Mouse (Mus musculus) MEL (cell line): Measurements from ENCODE around the gene Tfe3. TPM values are rescaled to one million over a fixed set of nuclear protein-coding genes. Genes with fewer than 3 reads are reported as not detected.
A peak's percentile ranks its signal among the peaks of the same experiment; 100 is the strongest.
"Not testable (repeated sequence)": the region's sequence is repeated elsewhere in the genome, so short reads cannot be mapped to it uniquely, and the experiment has no call there.

Experiments
- DNase-seq: peaks from one replicate; pipeline ENCODE4 v3.0.0; 2011; ENCODE audit warnings: low read depth, low spot score
- H3K27ac ChIP-seq: 2 replicates; pipeline ENCODE4 v1.5.1; 2012; ENCODE audit warnings: low read depth, mild to moderate bottlenecking, control low read depth, low read length, moderate library complexity; ENCODE audit not compliant: control insufficient read depth
- H3K27me3 ChIP-seq, 2 experiments: fragments of 150-350 bp in 1 of 2; sonication (generic) in 1 of 2; 2 replicates each; pipeline ENCODE4 v1.6.1; 2012; ENCODE audit warnings: low read length in 2 of 2, mild to moderate bottlenecking in 2 of 2, improper control_type of control experiment in 1 of 2, moderate library complexity in 1 of 2; ENCODE audit not compliant: insufficient read depth in 2 of 2, control insufficient read depth in 1 of 2
- H3K36me3 ChIP-seq, 2 experiments: 2 replicates each; pipeline ENCODE4 v1.6.1; 2012 to 2014; ENCODE audit warnings: low read length in 2 of 2, improper control_type of control experiment in 1 of 2, inconsistent platforms in 1 of 2, mild to moderate bottlenecking in 1 of 2; ENCODE audit not compliant: insufficient read depth in 2 of 2, control insufficient read depth in 1 of 2
- H3K4me1 ChIP-seq, 2 experiments: fragments of 150-350 bp in 1 of 2; sonication (generic) in 1 of 2; 2 replicates each; pipeline ENCODE4 v1.6.1; 2012; ENCODE audit warnings: low read length in 2 of 2, improper control_type of control experiment in 1 of 2, mild to moderate bottlenecking in 1 of 2; ENCODE audit not compliant: insufficient read depth in 2 of 2, control insufficient read depth in 1 of 2
- H3K4me3 ChIP-seq, 2 experiments: fragments of 150-350 bp in 1 of 2; sonication (generic) in 1 of 2; 2 replicates each; pipeline ENCODE4 v1.5.1; 2012; ENCODE audit warnings: low read depth in 2 of 2, low read length in 2 of 2, mild to moderate bottlenecking in 2 of 2, moderate library complexity in 2 of 2, control low read depth in 1 of 2, improper control_type of control experiment in 1 of 2; ENCODE audit not compliant: control insufficient read depth in 1 of 2, insufficient read depth in 1 of 2
- H3K79me2 ChIP-seq: 2 replicates; pipeline ENCODE4 v1.6.1; 2012; ENCODE audit warnings: mild to moderate bottlenecking, low read length, moderate library complexity; ENCODE audit not compliant: control insufficient read depth, poor library complexity, insufficient read depth
- H3K9ac ChIP-seq: 2 replicates; pipeline ENCODE4 v1.6.1; 2012; ENCODE audit warnings: low read depth, mild to moderate bottlenecking, control low read depth, low read length, moderate library complexity; ENCODE audit not compliant: control insufficient read depth, poor library complexity, severe bottlenecking
- H3K9me3 ChIP-seq: fragments of 150-350 bp; sonication (generic); replicated peaks from 2 replicates; pipeline ENCODE4 v1.6.1; 2012; ENCODE audit warnings: mild to moderate bottlenecking, low read length, improper control_type of control experiment, moderate library complexity; ENCODE audit not compliant: insufficient read depth
- CHD1 ChIP-seq: IDR thresholded peaks from 2 replicates; pipeline ENCODE4 v1.6.1; 2012; ENCODE audit warnings: low read depth, mild to moderate bottlenecking, inconsistent platforms, low read length, improper control_type of control experiment
- CTCF ChIP-seq, 3 experiments: IDR thresholded peaks in 2 of 3; conservative IDR thresholded peaks in 1 of 3; 2 replicates each; pipeline ENCODE4 v1.5.1; 2011 to 2012; ENCODE audit warnings: low read length in 3 of 3, low read depth in 2 of 3, mild to moderate bottlenecking in 2 of 3, improper control_type of control experiment in 1 of 3, inconsistent platforms in 1 of 3, mixed read lengths in 1 of 3, moderate library complexity in 1 of 3; ENCODE audit not compliant: control insufficient read depth in 1 of 3, insufficient read depth in 1 of 3, poor library complexity in 1 of 3, severe bottlenecking in 1 of 3
- ELF1 ChIP-seq: IDR thresholded peaks from 2 replicates; pipeline ENCODE4 v1.6.1; 2014; ENCODE audit warnings: low read depth, mild to moderate bottlenecking, inconsistent platforms, low read length, improper control_type of control experiment, moderate library complexity
- EP300 ChIP-seq, 2 experiments: IDR thresholded peaks; 2 replicates each; pipeline ENCODE4 v1.6.1; 2011; ENCODE audit warnings: improper control_type of control experiment in 2 of 2, low read length in 2 of 2, low read depth in 1 of 2, mild to moderate bottlenecking in 1 of 2
- ETS1 ChIP-seq: IDR thresholded peaks from 2 replicates; pipeline ENCODE4 v1.6.1; 2012; ENCODE audit warnings: low read depth, mild to moderate bottlenecking, inconsistent platforms, low read length, improper control_type of control experiment, moderate library complexity
- HCFC1 ChIP-seq: IDR thresholded peaks from 2 replicates; pipeline ENCODE4 v1.6.1; 2012; ENCODE audit warnings: low read depth, mild to moderate bottlenecking, inconsistent platforms, low read length, improper control_type of control experiment, moderate library complexity
- JUND ChIP-seq: IDR thresholded peaks from 2 replicates; pipeline ENCODE4 v1.6.1; 2011; ENCODE audit warnings: low read depth, mild to moderate bottlenecking, improper control_type of control experiment, low read length
- MYC ChIP-seq: IDR thresholded peaks from 2 replicates; pipeline ENCODE4 v1.6.1; 2011; ENCODE audit warnings: low read depth, mild to moderate bottlenecking, low read length, improper control_type of control experiment, moderate library complexity
- NELFE ChIP-seq: IDR thresholded peaks from 2 replicates; pipeline ENCODE4 v1.6.1; 2011; ENCODE audit warnings: low read depth, low read length, improper control_type of control experiment
- RAD21 ChIP-seq: IDR thresholded peaks from 2 replicates; pipeline ENCODE4 v1.6.1; 2011; ENCODE audit warnings: mild to moderate bottlenecking, low read depth, low read length, improper control_type of control experiment
- SMC3 ChIP-seq: IDR thresholded peaks from 2 replicates; pipeline ENCODE4 v1.6.1; 2011; ENCODE audit warnings: low read depth, low read length, improper control_type of control experiment
- TBP ChIP-seq: IDR thresholded peaks from 2 replicates; pipeline ENCODE4 v1.8.0; 2011; ENCODE audit warnings: low read depth, low read length, improper control_type of control experiment
- TCF12 ChIP-seq: IDR thresholded peaks from 2 replicates; pipeline ENCODE4 v1.6.1; 2014; ENCODE audit warnings: low read depth, mild to moderate bottlenecking, inconsistent platforms, low read length, improper control_type of control experiment, moderate library complexity
- UBTF ChIP-seq: IDR thresholded peaks from 2 replicates; pipeline ENCODE4 v1.6.1; 2012; ENCODE audit warnings: low read depth, mild to moderate bottlenecking, inconsistent platforms, low read length, improper control_type of control experiment, moderate library complexity, borderline replicate concordance; ENCODE audit not compliant: insufficient read depth
- USF1 ChIP-seq: IDR thresholded peaks from 2 replicates; pipeline ENCODE4 v1.6.1; 2014; ENCODE audit warnings: low read depth, mild to moderate bottlenecking, inconsistent platforms, low read length, improper control_type of control experiment, moderate library complexity
- ZKSCAN1 ChIP-seq: IDR thresholded peaks from 2 replicates; pipeline ENCODE4 v1.6.1; 2012; ENCODE audit warnings: low read depth, mild to moderate bottlenecking, inconsistent platforms, low read length, improper control_type of control experiment, moderate library complexity
- polyA plus RNA-seq, 2 experiments: library from polyadenylated mRNA; stranded (reverse) in 1 of 2; unstranded in 1 of 2; fragments of >175 nt in 1 of 2; fragments of >200 nt in 1 of 2; gene quantifications; 2 replicates each; pipeline versions ENCODE4 v1.2.1 to v1.2.4; 2012; ENCODE audit warnings: low replicate concordance in 2 of 2, low read depth in 1 of 2; ENCODE audit not compliant: insufficient read length in 2 of 2, insufficient read depth in 1 of 2, missing spikeins in 1 of 2
- total RNA-seq: library from RNA; depleted of rRNA; stranded (reverse); fragments of 300-350 nt; gene quantifications from 2 replicates; pipeline ENCODE4 v1.2.3, GENCODE M21; 2012; rRNA removed

The Tfe3 gene
- total and polyA plus RNA-seq, 3 experiments, result 20.6 to 64.7 TPM; not detected in 1

- H3K27ac ChIP-seq, H3K9me3 ChIP-seq, H3K9ac ChIP-seq, H3K27me3 ChIP-seq: not testable (repeated sequence)
- TF ChIP-seq RAD21 (peak; percentile 47), CTCF (IDR thresholded peaks at IDR 0.05 in 2 of 3, conservative IDR thresholded peaks at IDR 0.05 in 1 of 3; ENCODE audit: control insufficient read depth in 1 of 3, insufficient read depth in 1 of 3, low read depth in 2 of 3, low read length in 3 of 3, poor library complexity in 1 of 3, severe bottlenecking in 1 of 3) (peak; percentile 51 to 67 (median 60)), SMC3 (peak; percentile 60)
- TF ChIP-seq, all 39 proteins: peak for 3; not testable (repeated sequence) for 36
- DNase-seq, result peak; percentile 62
- H3K4me3 ChIP-seq, H3K36me3 ChIP-seq, H3K4me1 ChIP-seq, H3K79me2 ChIP-seq: not testable (repeated sequence)
Observed at GRCm38 (mm10) chrX:7815016-7815415, 52.7 kb downstream of the Tfe3 start.

GRCm38 (mm10) chrX:7821865-7822779, 59.8 kb downstream of the Tfe3 start, which contains the start of gene Kcnd1:
TSS of gene Kcnd1 (plus strand) at chrX:7822289.
- Histone ChIP-seq H3K4me1 (no peaks in the 10 kb centered on the region), H3K36me3 (peaks cover 0 to 6% of the 10 kb centered on the region in 2 experiments; a peak in 1 of 4 replicates), H3K79me2 (no peaks in the 10 kb centered on the region), H3K9me3 (no peaks in the 10 kb centered on the region), H3K27ac (no peak within 1 kb of the TSS), H3K27me3 (no peaks in the 10 kb centered on the region), H3K9ac (no peak within 1 kb of the TSS), H3K4me3 (no peak within 1 kb of the TSS)
- DNase-seq, result no peak
- no peak for TF ChIP-seq MYC
- TF ChIP-seq ETS1, result no peak
- no peak for TF ChIP-seq TBP
- TF ChIP-seq TCF12, result no peak
- no peak for TF ChIP-seq ELF1
- TF ChIP-seq USF1, result no peak
- no peak for TF ChIP-seq EP300 (IDR thresholded peaks at IDR 0.05; ENCODE audit: low read depth in 1 of 2, low read length in 2 of 2)
- TF ChIP-seq UBTF, result no peak
- TF ChIP-seq NELFE, result no peak
- no peak for TF ChIP-seq JUND
- TF ChIP-seq CHD1, result no peak
- TF ChIP-seq HCFC1, result no peak
- no peak for TF ChIP-seq ZKSCAN1

Other genes with a start within 250 kb of the Tfe3 start
- 0.36 and 0.42 TPM in 2 replicates for gene Foxp3, start 188.9 kb upstream of the Tfe3 start, total RNA-seq
- gene Foxp3, start 188.9 kb upstream of the Tfe3 start, polyA plus RNA-seq, result under 1 TPM in 1 of 2 experiments, not detected in 1; 0.31 TPM
- 1.6 and 1.7 TPM in 2 replicates for gene Ppp1r3f, start 188.3 kb upstream of the Tfe3 start, total RNA-seq
- gene Ppp1r3f, start 188.3 kb upstream of the Tfe3 start, polyA plus RNA-seq, result 1 to 10 TPM in 1 of 2 experiments, not detected in 1; 2.0 TPM
- 36.1 and 37.8 TPM in 2 replicates for gene Ccdc22, start 157.0 kb upstream of the Tfe3 start, total RNA-seq
- 10 to 100 TPM in 1 of 2 experiments, not detected in 1; 37.9 TPM for gene Ccdc22, start 157.0 kb upstream of the Tfe3 start, polyA plus RNA-seq
- gene Cacna1f, start 155.5 kb upstream of the Tfe3 start, total RNA-seq, result 0.03 TPM in 1 of 2 replicates, not detected in the other
- gene Cacna1f, start 155.5 kb upstream of the Tfe3 start, polyA plus RNA-seq, result under 1 TPM in 1 of 2 experiments, not detected in 1; 0.17 TPM
- gene Syp, start 124.1 kb upstream of the Tfe3 start, total RNA-seq, result 0.54 and 0.56 TPM in 2 replicates
- gene Syp, start 124.1 kb upstream of the Tfe3 start, polyA plus RNA-seq, result 1 to 10 TPM in 1 of 2 experiments, not detected in 1; 2.3 TPM
- gene Prickle3, start 105.3 kb upstream of the Tfe3 start, total RNA-seq, result 1.2 TPM in 2 replicates
- 1 to 10 TPM in 1 of 2 experiments, not detected in 1; 3.3 TPM for gene Prickle3, start 105.3 kb upstream of the Tfe3 start, polyA plus RNA-seq
- gene Plp2, start 91.2 kb upstream of the Tfe3 start, total RNA-seq, result 95.7 and 148 TPM in 2 replicates
- gene Plp2, start 91.2 kb upstream of the Tfe3 start, polyA plus RNA-seq, result 100 to 1,000 TPM; 163 to 407 TPM
- 0.15 and 0.20 TPM in 2 replicates for gene Magix, start 81.3 kb upstream of the Tfe3 start, total RNA-seq
- under 1 TPM in 1 of 2 experiments, not detected in 1; 0.33 TPM for gene Magix, start 81.3 kb upstream of the Tfe3 start, polyA plus RNA-seq
- gene Gpkow, start 65.4 kb upstream of the Tfe3 start, total RNA-seq, result 23.0 and 23.4 TPM in 2 replicates
- 100 to 1,000 TPM in 1 of 2 experiments, 10 to 100 TPM in 1; 37.0 to 539 TPM for gene Gpkow, start 65.4 kb upstream of the Tfe3 start, polyA plus RNA-seq
- 13.9 and 16.0 TPM in 2 replicates for gene Wdr45, start 48.2 kb upstream of the Tfe3 start, total RNA-seq
- gene Wdr45, start 48.2 kb upstream of the Tfe3 start, polyA plus RNA-seq, result 10 to 100 TPM in 1 of 2 experiments, not detected in 1; 36.1 TPM
- gene Gm45208, start 40.3 kb upstream of the Tfe3 start, total RNA-seq, result 0.36 TPM in 1 of 2 replicates, not detected in the other
- 10 to 100 TPM in 1 of 2 experiments, not detected in 1; 11.0 TPM for gene Gm45208, start 40.3 kb upstream of the Tfe3 start, polyA plus RNA-seq
- gene Praf2, start 34.1 kb upstream of the Tfe3 start, total RNA-seq, result 19.1 and 23.0 TPM in 2 replicates
- 10 to 100 TPM in 1 of 2 experiments, not detected in 1; 60.1 TPM for gene Praf2, start 34.1 kb upstream of the Tfe3 start, polyA plus RNA-seq
- 3.9 and 5.8 TPM in 2 replicates for gene Ccdc120, start 11.7 kb upstream of the Tfe3 start, total RNA-seq
- gene Ccdc120, start 11.7 kb upstream of the Tfe3 start, polyA plus RNA-seq, result 10 to 100 TPM in 1 of 2 experiments, not detected in 1; 12.2 TPM
- gene Gripap1, start 27.2 kb downstream of the Tfe3 start, total RNA-seq, result 36.2 and 40.5 TPM in 2 replicates
- gene Gripap1, start 27.2 kb downstream of the Tfe3 start, polyA plus RNA-seq, result 100 to 1,000 TPM in 1 of 2 experiments, 10 to 100 TPM in 1; 84.6 to 244 TPM
- gene Kcnd1, start 59.7 kb downstream of the Tfe3 start, total RNA-seq, result 0.26 and 0.31 TPM in 2 replicates
- gene Kcnd1, start 59.7 kb downstream of the Tfe3 start, polyA plus RNA-seq, result 1 to 10 TPM in 1 of 2 experiments, not detected in 1; 1.4 TPM
- 76.4 and 82.6 TPM in 2 replicates for gene Otud5, start 78.8 kb downstream of the Tfe3 start, total RNA-seq
- gene Otud5, start 78.8 kb downstream of the Tfe3 start, polyA plus RNA-seq, result 1,000 to 10,000 TPM in 1 of 2 experiments, 100 to 1,000 TPM in 1; 197 to 1,180 TPM
- 5.9 and 6.4 TPM in 2 replicates for gene Pim2, start 115.7 kb downstream of the Tfe3 start, total RNA-seq
- 10 to 100 TPM in 1 of 2 experiments, not detected in 1; 21.7 TPM for gene Pim2, start 115.7 kb downstream of the Tfe3 start, polyA plus RNA-seq
- gene Slc35a2, start 121.5 kb downstream of the Tfe3 start, total RNA-seq, result 66.7 and 67.0 TPM in 2 replicates
- 10 to 100 TPM in 1 of 2 experiments, not detected in 1; 96.0 TPM for gene Slc35a2, start 121.5 kb downstream of the Tfe3 start, polyA plus RNA-seq
- gene Pqbp1, start 136.7 kb downstream of the Tfe3 start, total RNA-seq, result 202 and 204 TPM in 2 replicates
- gene Pqbp1, start 136.7 kb downstream of the Tfe3 start, polyA plus RNA-seq, result 100 to 1,000 TPM in 1 of 2 experiments, not detected in 1; 283 TPM
- gene Timm17b, start 136.8 kb downstream of the Tfe3 start, total RNA-seq, result 96.5 and 107 TPM in 2 replicates
- gene Timm17b, start 136.8 kb downstream of the Tfe3 start, polyA plus RNA-seq, result 100 to 1,000 TPM in 1 of 2 experiments, not detected in 1; 381 TPM
- not detected in 2 replicates for gene Gm10491, start 145.3 kb downstream of the Tfe3 start, total RNA-seq
- gene Gm10491, start 145.3 kb downstream of the Tfe3 start, polyA plus RNA-seq, result not detected
- gene Gm10490, start 147.0 kb downstream of the Tfe3 start, total RNA-seq, result not detected in 2 replicates
- gene Gm10490, start 147.0 kb downstream of the Tfe3 start, polyA plus RNA-seq, result not detected
- gene Pcsk1n, start 157.3 kb downstream of the Tfe3 start, total RNA-seq, result not detected in 2 replicates
- gene Pcsk1n, start 157.3 kb downstream of the Tfe3 start, polyA plus RNA-seq, result not detected
- not detected in 2 replicates for gene Eras, start 166.0 kb downstream of the Tfe3 start, total RNA-seq
- not detected for gene Eras, start 166.0 kb downstream of the Tfe3 start, polyA plus RNA-seq
- gene Hdac6, start 185.3 kb downstream of the Tfe3 start, total RNA-seq, result 6.3 and 7.8 TPM in 2 replicates
- gene Hdac6, start 185.3 kb downstream of the Tfe3 start, polyA plus RNA-seq, result 10 to 100 TPM in 1 of 2 experiments, not detected in 1; 19.7 TPM
- 321 and 385 TPM in 2 replicates for gene Gata1, start 215.5 kb downstream of the Tfe3 start, total RNA-seq
- 100 to 1,000 TPM; 128 to 496 TPM for gene Gata1, start 215.5 kb downstream of the Tfe3 start, polyA plus RNA-seq